Mouse (Mus musculus): ENCODE measurements around the gene Lamc3. TPM values are rescaled to one million over a fixed set of nuclear protein-coding genes. Genes with fewer than 3 reads are reported as not detected.

Lamc3 gene
- polyA plus RNA-seq, 1 experiment from 2014 or later, result 4.1 TPM

GRCm38 (mm10) chr2:31948801-31949200 lies 61.7 kb downstream of the Lamc3 start:
- H3K36me3 ChIP-seq (ENCODE audit: insufficient read depth, low read length), result no peaks in the 10 kb centered on the region
- WGBS, result 65% methylated on average over 6 of the region's 6 CpGs
- ATAC-seq (ENCODE audit: low FRiP score, low TSS enrichment), result no peak

DNA sequence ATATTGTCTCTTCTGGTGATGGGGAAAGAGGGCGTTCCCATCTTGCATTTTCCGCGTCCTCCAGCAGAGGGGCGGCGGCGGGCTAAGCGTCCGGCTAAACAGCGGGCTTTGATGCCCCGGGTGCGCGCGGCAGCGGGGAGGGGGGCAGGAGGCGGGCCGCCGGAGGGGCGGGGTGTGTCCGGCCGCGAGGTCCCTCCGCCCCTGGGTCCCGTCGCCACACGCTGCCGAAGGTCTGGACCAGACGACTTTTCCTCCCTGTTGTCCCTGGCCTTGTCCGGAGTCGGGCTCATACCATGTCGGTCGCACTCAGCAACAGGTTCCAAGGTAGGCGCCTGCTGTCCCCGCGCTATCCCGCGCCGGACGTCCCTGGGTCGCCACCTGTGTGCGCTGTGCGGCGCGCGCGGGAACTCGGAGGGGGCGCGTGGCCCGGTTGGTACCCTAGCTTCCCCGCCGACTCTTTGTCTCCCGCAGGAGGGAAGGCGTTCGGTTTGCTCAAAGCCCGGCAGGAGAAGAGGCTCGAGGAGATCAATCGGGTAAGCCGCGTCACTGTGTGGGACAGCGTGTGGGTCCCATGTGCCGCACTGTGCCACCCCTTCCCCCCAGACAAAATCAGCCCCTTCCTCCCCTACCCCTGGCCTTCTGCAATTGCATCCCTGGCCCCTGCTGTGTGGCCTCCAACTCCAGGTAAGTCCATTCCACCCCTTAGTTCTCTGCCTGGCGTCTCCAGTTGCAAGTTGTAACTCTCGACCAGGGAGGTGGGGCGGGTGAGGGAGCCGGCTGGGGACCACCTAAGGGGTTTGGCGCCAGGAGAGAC lies 63.2 kb downstream of the Lamc3 start, which contains the start of gene Aif1l:
Aif1l (plus strand) TSS at position 82 of the 814 bp plus-strand sequence.
- no peaks in the 10 kb centered on the region for H3K27me3 ChIP-seq (ENCODE audit: insufficient read depth, low read length)
- ATAC-seq (ENCODE audit: low FRiP score, low TSS enrichment), result peak; percentile 66; the same call in 1 of the 2 replicates
- WGBS, result under 1% methylated on average over 66 of the region's 66 CpGs
- H3K4me2 ChIP-seq (replicated peaks; ENCODE audit: low read depth, low read length), result peak within 1 kb of the TSS; percentile 96
- H3K9me3 ChIP-seq (ENCODE audit: low read length), result no peaks in the 10 kb centered on the region
- H3K9ac ChIP-seq (replicated peaks; ENCODE audit: low read length), result peak within 1 kb of the TSS; percentile 85
- H3K4me1 ChIP-seq (ENCODE audit: insufficient read depth, low read length), result peaks cover 29% of the 10 kb centered on the region
- peak within 1 kb of the TSS; percentile 65 for H3K27ac ChIP-seq (ENCODE audit: low read length)
- H3K36me3 ChIP-seq (ENCODE audit: insufficient read depth, low read length), result no peaks in the 10 kb centered on the region
- peak within 1 kb of the TSS; percentile 86 for H3K4me3 ChIP-seq (ENCODE audit: low read length)

More at GRCm38 (mm10) chr2:31948801-31949200, 61.7 kb downstream of the Lamc3 start:
- no peak overlapping the region for H3K9ac ChIP-seq (replicated peaks; ENCODE audit: low read length)
- no peak overlapping the region for H3K4me2 ChIP-seq (replicated peaks; ENCODE audit: low read depth, low read length)
- H3K27me3 ChIP-seq (ENCODE audit: insufficient read depth, low read length), result no peaks in the 10 kb centered on the region
- peaks cover 16% of the 10 kb centered on the region for H3K4me1 ChIP-seq (ENCODE audit: insufficient read depth, low read length)
- H3K9me3 ChIP-seq (ENCODE audit: low read length), result no peaks in the 10 kb centered on the region
- no peak overlapping the region for H3K4me3 ChIP-seq (ENCODE audit: low read length)
- H3K27ac ChIP-seq (ENCODE audit: low read length), result no peak overlapping the region

DNA sequence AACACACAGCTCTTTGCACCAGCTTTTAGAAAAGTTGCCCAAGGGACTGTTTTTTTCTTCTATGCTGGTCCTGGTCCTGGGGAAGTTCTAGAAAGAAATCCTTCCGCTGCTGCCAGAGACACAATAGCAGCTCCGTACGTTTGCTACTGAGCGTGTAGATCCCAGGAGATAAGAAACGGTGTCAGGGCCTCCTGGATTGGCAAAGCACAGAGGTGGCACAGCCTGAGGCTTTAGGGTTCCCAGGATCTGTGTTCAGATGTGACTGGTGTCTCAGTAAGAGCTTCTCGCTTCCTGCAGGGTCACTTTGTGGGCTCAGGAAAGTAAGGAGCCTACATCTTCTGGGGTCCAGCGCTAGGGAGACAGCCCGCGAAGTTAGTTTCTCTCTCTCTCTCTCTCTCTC lies 63.9 kb downstream of the Lamc3 start:
- Histone ChIP-seq H3K9ac (replicated peaks; ENCODE audit: low read length) (peak overlapping the region; percentile 85), H3K9me3 (ENCODE audit: low read length) (no peaks in the 10 kb centered on the region), H3K4me3 (ENCODE audit: low read length) (peak overlapping the region; percentile 86), H3K4me1 (ENCODE audit: insufficient read depth, low read length) (peaks cover 31% of the 10 kb centered on the region), H3K27me3 (ENCODE audit: insufficient read depth, low read length) (no peaks in the 10 kb centered on the region), H3K4me2 (replicated peaks; ENCODE audit: low read depth, low read length) (peak overlapping the region; percentile 96), H3K36me3 (ENCODE audit: insufficient read depth, low read length) (no peaks in the 10 kb centered on the region), H3K27ac (ENCODE audit: low read length) (peak overlapping the region; percentile 65)
- ATAC-seq (ENCODE audit: low FRiP score, low TSS enrichment), result no peak
- 20% methylated on average over 9 of the region's 9 CpGs for whole genome bisulfite sequencing

GRCm38 (mm10) chr2:31952236-31952635 lies 65.1 kb downstream of the Lamc3 start:
- ATAC-seq (ENCODE audit: low FRiP score, low TSS enrichment), result no peak
- 89% methylated on average over 10 of the region's 10 CpGs for WGBS
- Histone ChIP-seq H3K9me3 (ENCODE audit: low read length) (no peaks in the 10 kb centered on the region), H3K27ac (ENCODE audit: low read length) (peak overlapping the region; percentile 88; the same call in 1 of the 2 replicates), H3K4me3 (ENCODE audit: low read length) (no peak overlapping the region), H3K9ac (replicated peaks; ENCODE audit: low read length) (no peak overlapping the region), H3K27me3 (ENCODE audit: insufficient read depth, low read length) (no peaks in the 10 kb centered on the region), H3K36me3 (ENCODE audit: insufficient read depth, low read length) (no peaks in the 10 kb centered on the region), H3K4me2 (replicated peaks; ENCODE audit: low read depth, low read length) (peak overlapping the region; percentile 96), H3K4me1 (ENCODE audit: insufficient read depth, low read length) (peaks cover 33% of the 10 kb centered on the region)

- Histone ChIP-seq H3K27me3 (ENCODE audit: insufficient read depth, low read length) (no peaks in the 10 kb centered on the region), H3K9ac (replicated peaks; ENCODE audit: low read length) (0 out of 2 replicates have a peak overlapping the region, but pooled peaks have one; percentile 41), H3K4me2 (replicated peaks; ENCODE audit: low read depth, low read length) (peak overlapping the region; percentile 96; the same call in 1 of the 2 replicates), H3K4me1 (ENCODE audit: insufficient read depth, low read length) (peaks cover 33% of the 10 kb centered on the region), H3K4me3 (ENCODE audit: low read length) (no peak overlapping the region), H3K27ac (ENCODE audit: low read length) (peak overlapping the region; percentile 88), H3K9me3 (ENCODE audit: low read length) (no peaks in the 10 kb centered on the region), H3K36me3 (ENCODE audit: insufficient read depth, low read length) (no peaks in the 10 kb centered on the region)
- 87% methylated on average over 3 of the region's 3 CpGs for WGBS
- ATAC-seq (ENCODE audit: low FRiP score, low TSS enrichment), result no peak
Measured at GRCm38 (mm10) chr2:31952725-31953124, 65.6 kb downstream of the Lamc3 start.

DNA sequence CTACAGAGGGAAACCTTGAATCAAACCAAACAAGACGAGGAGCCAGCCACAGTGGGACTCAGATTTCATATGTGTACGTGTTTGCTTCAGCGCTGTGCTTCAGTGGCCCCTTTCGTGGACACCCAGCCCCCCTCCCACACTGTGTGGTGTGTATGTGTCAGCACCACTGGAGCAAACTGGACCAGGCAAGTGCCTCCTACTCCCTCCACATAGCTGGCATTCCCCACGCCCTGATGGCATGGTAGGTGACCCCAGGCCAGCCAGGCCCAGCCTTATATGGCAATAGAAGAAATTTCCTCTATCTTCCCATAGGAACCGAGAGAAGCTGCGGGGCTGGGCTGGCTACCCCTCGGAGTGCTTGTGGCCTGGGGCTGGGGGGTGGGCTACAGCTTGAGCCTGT lies 66.6 kb downstream of the Lamc3 start:
- Histone ChIP-seq H3K27ac (ENCODE audit: low read length) (peak overlapping the region; percentile 88), H3K9me3 (ENCODE audit: low read length) (no peaks in the 10 kb centered on the region), H3K36me3 (ENCODE audit: insufficient read depth, low read length) (no peaks in the 10 kb centered on the region), H3K4me3 (ENCODE audit: low read length) (no peak overlapping the region), H3K4me1 (ENCODE audit: insufficient read depth, low read length) (peaks cover 33% of the 10 kb centered on the region), H3K9ac (replicated peaks; ENCODE audit: low read length) (no peak overlapping the region), H3K4me2 (replicated peaks; ENCODE audit: low read depth, low read length) (no peak overlapping the region), H3K27me3 (ENCODE audit: insufficient read depth, low read length) (no peaks in the 10 kb centered on the region)
- peak; percentile 67 for ATAC-seq (ENCODE audit: low FRiP score, low TSS enrichment)
- 45% methylated on average over 8 of the region's 8 CpGs for WGBS

GRCm38 (mm10) chr2:31954779-31955181 lies 67.7 kb downstream of the Lamc3 start:
- H3K4me3 ChIP-seq (ENCODE audit: low read length), result no peak overlapping the region
- WGBS, result 51% methylated on average over 9 of the region's 9 CpGs
- H3K4me2 ChIP-seq (replicated peaks; ENCODE audit: low read depth, low read length), result peak overlapping the region; percentile 5; the same call in 1 of the 2 replicates
- no peaks in the 10 kb centered on the region for H3K9me3 ChIP-seq (ENCODE audit: low read length)
- H3K36me3 ChIP-seq (ENCODE audit: insufficient read depth, low read length), result no peaks in the 10 kb centered on the region
- ATAC-seq (ENCODE audit: low FRiP score, low TSS enrichment), result peak; percentile 24; the same call in 1 of the 2 replicates
- peaks cover 39% of the 10 kb centered on the region for H3K4me1 ChIP-seq (ENCODE audit: insufficient read depth, low read length)
- peak overlapping the region; percentile 46; the same call in 1 of the 2 replicates for H3K9ac ChIP-seq (replicated peaks; ENCODE audit: low read length)
- H3K27ac ChIP-seq (ENCODE audit: low read length), result peak overlapping the region; percentile 88
- H3K27me3 ChIP-seq (ENCODE audit: insufficient read depth, low read length), result no peaks in the 10 kb centered on the region

DNA sequence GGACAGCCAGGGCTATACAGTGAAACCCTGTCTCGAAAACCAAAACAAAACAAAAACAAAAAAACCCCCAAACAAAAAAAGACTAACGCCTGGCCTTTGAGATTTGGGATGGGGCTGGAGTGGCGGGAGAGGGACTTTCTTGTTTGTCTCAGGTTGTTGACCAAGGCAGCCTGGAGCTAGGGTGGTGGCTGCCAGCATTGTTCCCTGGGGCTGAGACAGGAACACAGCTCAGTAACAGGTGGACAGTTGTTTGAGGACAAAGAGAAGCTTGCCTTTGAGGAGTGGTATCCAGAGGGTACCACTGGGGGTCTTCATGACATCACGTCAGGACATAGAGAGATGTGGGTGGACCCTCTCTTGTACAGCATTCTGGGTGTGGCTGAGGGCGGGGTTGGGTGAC lies 68.6 kb downstream of the Lamc3 start:
- 90% methylated on average over 5 of the region's 5 CpGs for WGBS
- H3K9me3 ChIP-seq (ENCODE audit: low read length), result no peaks in the 10 kb centered on the region
- H3K36me3 ChIP-seq (ENCODE audit: insufficient read depth, low read length), result no peaks in the 10 kb centered on the region
- no peak for ATAC-seq (ENCODE audit: low FRiP score, low TSS enrichment)
- no peak overlapping the region for H3K4me2 ChIP-seq (replicated peaks; ENCODE audit: low read depth, low read length)
- peaks cover 48% of the 10 kb centered on the region for H3K4me1 ChIP-seq (ENCODE audit: insufficient read depth, low read length)
- no peak overlapping the region for H3K4me3 ChIP-seq (ENCODE audit: low read length)
- H3K9ac ChIP-seq (replicated peaks; ENCODE audit: low read length), result no peak overlapping the region
- no peaks in the 10 kb centered on the region for H3K27me3 ChIP-seq (ENCODE audit: insufficient read depth, low read length)
- H3K27ac ChIP-seq (ENCODE audit: low read length), result no peak overlapping the region

DNA sequence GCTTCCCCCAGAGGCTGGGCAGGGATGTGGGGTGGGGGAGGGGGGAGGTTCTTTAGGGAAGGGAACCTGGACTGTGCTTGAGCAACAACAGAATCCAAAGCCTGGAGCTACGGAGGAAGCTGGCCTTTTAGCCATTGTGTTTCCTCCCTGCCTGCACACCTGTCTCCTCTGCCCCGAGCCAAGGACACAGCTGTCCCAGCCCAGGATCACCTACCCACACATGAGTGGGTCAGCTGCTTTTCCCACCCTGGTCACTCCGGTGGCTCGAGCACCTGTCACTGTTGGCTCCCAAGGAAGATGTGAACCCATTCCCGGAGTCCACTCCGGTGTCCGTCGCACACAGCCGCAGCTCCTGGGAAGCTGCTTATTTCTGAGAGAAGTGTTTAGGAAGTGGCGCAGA lies 70.1 kb downstream of the Lamc3 start:
- WGBS, result 90% methylated on average over 10 of the region's 10 CpGs
- H3K9ac ChIP-seq (replicated peaks; ENCODE audit: low read length), result no peak overlapping the region
- H3K36me3 ChIP-seq (ENCODE audit: insufficient read depth, low read length), result no peaks in the 10 kb centered on the region
- peaks cover 55% of the 10 kb centered on the region for H3K4me1 ChIP-seq (ENCODE audit: insufficient read depth, low read length)
- ATAC-seq (ENCODE audit: low FRiP score, low TSS enrichment), result no peak
- no peak overlapping the region for H3K4me3 ChIP-seq (ENCODE audit: low read length)
- H3K27ac ChIP-seq (ENCODE audit: low read length), result no peak overlapping the region
- no peak overlapping the region for H3K4me2 ChIP-seq (replicated peaks; ENCODE audit: low read depth, low read length)
- no peaks in the 10 kb centered on the region for H3K27me3 ChIP-seq (ENCODE audit: insufficient read depth, low read length)
- no peaks in the 10 kb centered on the region for H3K9me3 ChIP-seq (ENCODE audit: low read length)

DNA sequence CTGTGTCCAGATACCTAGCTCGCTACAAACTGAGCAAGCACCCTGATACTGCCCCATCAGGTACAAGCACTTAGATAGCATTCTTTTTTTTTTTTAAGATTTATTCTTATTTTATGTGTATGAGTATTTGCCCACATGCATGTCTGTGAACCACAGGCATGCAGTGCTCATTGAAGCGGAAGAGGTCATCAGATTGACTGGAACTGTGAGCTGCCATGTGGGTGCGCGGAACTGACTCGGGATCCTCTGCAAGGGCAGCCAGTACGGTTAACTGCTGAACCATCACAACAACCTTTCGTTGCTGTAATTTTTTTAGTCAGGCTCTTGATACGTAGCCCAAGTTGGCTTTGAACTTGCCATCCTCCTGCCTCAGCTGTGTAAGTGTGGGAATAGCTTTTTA lies 73.9 kb downstream of the Lamc3 start:
- 61% methylated on average over 8 of the region's 8 CpGs for WGBS
- Histone ChIP-seq H3K36me3 (ENCODE audit: insufficient read depth, low read length) (no peaks in the 10 kb centered on the region), H3K27ac (ENCODE audit: low read length) (peak overlapping the region; percentile 88), H3K4me3 (ENCODE audit: low read length) (no peak overlapping the region), H3K4me2 (replicated peaks; ENCODE audit: low read depth, low read length) (no peak overlapping the region), H3K27me3 (ENCODE audit: insufficient read depth, low read length) (no peaks in the 10 kb centered on the region), H3K4me1 (ENCODE audit: insufficient read depth, low read length) (peaks cover 39% of the 10 kb centered on the region), H3K9ac (replicated peaks; ENCODE audit: low read length) (no peak overlapping the region), H3K9me3 (ENCODE audit: low read length) (no peaks in the 10 kb centered on the region)
- ATAC-seq (ENCODE audit: low FRiP score, low TSS enrichment), result no peak
